Mouse (Mus musculus) A20 (cell line): ENCODE measurements at regions not wholly inside any gene's neighbourhood (a gene's known extent, or its start where the extent isn't known, plus 50 kb on each side); places are given as distances from the start of the nearest gene placed in this dataset.
A peak's percentile ranks its signal among the peaks of the same experiment; 100 is the strongest.

Experiments used
- DNase-seq: peaks from one replicate; pipeline ENCODE4 v3.0.0-alpha.2; 2011; ENCODE audit warnings: low read depth, low spot score

DNA sequence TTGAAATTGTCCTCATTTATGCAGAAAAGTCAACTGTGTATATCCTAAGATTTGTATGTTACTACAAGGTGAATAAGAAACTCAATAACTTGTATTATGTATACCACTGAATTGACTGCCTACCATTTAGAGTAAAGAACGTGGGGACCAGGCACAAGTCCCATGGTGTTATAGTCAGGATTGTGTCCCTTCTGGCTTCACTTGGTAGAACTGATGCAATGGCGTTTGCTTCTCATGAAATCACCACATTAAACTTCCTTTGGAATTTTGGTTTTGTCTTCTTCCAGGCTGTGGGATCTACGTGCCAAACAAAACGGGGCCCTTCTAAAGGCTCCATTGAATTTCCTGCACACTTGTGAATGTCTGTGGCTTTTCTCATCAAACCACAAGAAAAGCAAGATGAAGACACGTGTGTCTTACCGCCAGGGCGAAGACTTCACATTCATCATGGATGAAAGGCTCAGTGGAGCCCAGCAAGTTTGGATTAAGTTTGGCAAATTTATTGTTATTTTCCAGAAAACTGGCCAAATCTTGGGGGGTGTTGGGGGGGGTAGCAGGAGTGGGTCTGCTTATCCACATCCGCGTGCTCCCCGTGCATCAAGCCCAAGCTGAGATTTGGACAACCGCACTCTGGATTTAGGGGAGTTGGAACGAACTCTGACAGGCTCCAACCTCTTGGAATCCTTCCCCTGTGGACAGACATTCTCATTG lies 353.3 kb downstream of the Ankrd50 start:
- no peak for DNase-seq

DNA sequence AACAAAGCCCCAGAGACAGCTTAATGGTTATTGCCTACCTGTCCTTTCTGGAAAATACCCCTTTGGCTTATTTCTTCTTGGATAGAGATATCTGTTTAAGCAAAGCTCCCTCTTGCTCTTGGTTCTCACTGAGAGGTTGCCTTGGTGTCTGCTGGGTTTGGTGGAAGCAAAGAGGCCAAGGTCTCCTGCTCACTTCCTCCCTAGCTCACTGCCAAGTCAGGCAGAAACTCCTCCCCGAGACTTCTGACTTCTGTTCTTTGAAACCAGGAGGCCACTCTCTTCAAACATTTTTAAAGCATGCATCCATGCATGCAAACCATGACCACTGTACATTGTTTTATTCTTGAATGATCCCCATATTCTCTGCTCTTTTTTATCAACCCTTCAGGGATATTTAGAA lies 354.6 kb downstream of the Ankrd50 start:
- peak; percentile 63 for DNase-seq

DNA sequence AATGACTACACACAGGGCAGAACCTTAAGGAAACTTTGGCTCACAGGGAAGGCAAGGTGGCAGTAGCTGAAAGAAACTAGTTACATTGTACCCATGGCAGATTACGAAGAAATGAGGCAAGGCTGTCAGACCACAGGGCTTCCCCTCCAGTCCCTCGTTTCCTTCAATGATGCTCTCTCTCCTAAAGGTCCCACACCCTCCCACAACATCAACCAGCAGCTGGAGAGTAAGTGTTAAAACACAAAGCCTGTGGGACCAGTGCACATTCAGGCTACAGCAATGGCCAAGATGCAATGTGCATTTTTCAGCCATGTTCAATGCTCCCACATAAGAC lies 355.5 kb downstream of the Ankrd50 start:
- no peak for DNase-seq

DNA sequence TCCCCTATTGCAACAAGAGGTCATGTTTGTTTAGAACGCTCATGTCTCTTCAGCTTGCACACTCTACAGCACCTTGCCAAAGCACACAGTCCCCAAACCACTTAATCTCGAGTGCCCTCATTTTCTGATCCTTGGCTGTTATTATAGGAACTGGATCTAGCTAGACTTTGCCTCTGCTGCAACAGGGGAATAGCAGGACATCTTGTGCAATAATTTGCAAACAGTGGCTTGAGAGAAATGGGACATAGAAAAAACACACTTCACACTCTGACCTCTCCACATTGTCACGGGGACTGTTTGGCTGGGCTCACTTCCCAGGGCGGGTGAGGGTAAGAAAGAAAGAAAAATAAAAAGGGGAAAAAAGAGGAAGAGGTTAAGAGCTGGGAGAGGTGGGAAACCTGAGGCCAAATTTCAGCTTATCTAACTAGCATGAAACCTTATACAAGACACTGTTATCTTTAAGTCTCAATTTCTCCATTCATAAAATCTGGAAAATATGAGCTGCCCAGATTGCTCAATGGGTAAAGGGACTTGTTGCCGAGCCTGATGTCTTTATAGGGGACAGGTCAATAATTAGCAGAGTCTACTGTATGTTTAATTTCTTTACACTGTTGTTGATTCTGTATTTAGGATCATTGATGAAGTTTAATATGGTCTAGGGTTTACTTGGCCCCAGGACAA lies 356.0 kb downstream of the Ankrd50 start:
- no peak for DNase-seq

DNA sequence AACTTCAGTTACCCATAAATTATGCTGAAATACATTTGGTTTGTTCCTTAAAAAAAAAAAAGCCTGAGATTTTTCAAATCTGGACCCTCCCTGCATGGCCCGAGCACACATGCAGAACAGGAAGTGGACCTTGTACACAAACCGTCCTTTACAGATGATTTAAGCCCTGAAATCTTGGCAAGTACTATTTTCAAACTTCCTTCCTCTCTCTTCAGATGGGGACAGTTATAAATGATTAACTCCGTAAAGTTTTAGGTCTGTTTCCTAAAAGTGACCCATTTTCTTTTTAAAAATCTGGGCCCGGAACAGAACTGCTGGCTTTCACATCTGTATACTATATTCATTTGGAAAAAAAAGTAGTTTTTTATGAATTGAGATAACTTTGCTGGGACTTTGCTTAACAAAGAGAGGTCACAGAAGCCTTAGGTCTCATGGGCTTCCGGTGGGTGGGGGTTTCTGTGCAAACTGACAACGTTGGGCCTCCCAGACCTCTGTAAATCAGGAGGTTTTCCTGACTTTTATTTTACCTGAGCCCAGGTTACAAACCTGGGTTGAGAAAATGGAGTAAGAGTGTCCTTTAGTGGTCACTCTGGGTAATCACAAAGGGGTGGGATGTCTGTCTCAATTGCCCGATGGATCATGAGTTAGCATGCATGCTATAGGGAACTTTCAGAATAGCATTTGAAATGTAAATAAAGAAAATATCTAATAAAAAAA lies 368.4 kb downstream of the Ankrd50 start:
- DNase-seq, result peak; percentile 40

DNA sequence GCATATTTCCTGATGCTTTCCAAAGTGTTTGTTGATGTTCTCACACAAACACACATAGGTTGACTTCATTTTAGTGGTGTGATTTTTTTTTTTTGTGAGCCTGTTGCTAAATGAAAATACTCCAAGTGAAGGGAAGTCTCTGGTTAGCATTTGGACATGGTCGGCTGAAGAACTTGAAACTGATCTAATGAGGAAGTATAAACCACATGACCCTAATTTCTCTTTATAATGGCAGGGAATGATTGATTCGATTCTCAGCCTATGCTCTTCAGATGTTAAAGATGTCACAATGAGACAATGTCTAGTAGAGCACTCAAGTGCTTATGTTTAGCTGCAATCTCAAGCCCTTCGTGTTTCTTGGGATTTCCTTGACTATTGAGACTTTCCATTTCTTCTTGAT lies 372.1 kb downstream of the Ankrd50 start:
- DNase-seq, result peak; percentile 50

DNA sequence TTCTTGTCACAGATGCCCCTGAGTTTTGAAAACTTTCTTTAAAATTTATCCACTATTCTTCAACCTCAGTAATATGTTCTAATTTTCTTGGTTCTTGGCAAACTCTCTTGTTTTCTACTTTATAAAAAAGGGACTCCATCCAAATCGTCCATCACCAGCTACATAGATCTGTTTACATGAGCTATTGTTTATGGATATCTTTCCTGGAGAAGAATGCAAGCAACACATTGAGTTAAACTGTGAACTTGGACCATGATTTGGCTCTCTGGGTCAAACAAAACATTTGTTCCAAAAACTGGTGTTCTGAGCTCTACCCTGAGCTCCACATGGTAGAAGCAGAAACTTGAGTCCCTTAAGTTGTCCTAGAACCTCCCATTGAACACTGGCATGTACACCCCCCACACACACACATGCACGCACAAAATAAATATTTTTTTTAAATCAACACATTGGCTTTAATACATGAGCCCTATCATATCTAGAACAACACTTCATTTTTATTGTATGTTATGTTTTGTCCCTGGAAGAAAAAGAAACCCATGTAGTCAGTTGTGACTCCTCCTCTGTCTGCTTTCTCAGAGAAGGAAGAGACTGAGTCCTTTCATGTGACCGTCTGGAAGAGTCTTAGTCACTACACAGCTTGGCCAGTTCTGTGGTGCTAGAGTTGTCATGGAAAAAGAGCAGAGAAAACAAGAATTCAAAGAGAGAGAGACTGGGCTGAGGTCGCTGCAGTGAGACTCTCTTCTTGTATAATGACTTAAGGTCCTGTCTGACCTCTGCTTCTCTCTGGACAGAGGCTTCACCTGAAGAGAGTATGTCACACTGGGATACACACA lies 379.4 kb downstream of the Ankrd50 start:
- DNase-seq, result no peak

DNA sequence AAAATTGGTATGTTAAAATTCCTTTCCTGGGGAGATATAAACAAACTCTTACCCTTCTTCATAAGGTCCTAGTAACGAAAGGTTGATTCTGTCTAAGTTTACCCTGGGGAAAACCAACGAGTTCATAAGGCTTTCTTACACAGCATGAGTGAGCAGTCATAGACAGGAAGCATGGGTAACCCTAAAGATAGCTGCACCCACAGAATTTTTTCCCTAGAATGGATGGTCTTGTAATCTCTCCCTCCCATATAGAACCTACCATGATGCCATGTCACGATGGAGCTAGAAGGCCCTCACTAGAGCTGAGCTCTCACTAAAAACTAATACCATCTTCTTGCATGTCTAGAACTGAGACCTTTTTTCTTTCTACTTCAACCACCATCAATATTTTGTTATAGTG lies 380.1 kb upstream of the Gm5148 start:
- DNase-seq, result no peak

DNA sequence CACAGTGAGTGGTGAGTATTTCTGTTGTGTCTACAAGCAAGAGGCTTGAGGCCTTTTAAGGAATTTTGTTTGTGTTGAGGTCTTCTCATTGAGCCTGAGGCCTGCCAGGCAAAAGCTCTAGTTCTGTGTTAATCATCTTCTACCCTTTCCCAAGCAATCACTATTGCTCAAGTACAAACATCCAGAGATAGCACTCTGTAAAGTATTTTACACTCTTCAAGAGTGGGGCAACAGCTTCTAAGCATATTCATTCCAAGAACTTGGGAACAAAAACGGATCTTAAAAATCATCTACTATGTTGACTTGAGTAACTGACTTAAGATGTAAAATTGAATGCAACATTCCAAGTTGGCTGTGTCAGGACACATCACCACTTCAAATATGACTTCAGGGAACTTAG lies 378.7 kb upstream of the Gm5148 start:
- DNase-seq, result no peak

DNA sequence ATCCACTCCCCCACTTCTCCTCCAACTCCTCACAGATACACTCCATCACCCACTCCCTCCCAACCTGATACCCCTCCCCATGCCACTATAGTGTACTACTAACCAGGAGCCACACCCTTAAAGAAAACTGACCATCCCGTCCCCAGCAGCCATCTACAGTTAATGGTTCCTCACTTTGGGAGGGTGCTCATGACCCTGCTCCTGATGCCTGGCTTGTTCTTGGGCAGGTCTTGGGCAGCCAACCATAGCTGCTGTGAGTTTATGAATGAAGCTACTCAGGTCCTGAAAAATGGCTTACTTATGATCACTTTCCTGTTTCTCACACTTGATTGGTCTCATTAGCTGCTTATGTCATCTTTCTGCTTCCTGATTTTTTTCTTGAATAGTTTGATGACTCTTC lies 377.9 kb upstream of the Gm5148 start:
- no peak for DNase-seq

DNA sequence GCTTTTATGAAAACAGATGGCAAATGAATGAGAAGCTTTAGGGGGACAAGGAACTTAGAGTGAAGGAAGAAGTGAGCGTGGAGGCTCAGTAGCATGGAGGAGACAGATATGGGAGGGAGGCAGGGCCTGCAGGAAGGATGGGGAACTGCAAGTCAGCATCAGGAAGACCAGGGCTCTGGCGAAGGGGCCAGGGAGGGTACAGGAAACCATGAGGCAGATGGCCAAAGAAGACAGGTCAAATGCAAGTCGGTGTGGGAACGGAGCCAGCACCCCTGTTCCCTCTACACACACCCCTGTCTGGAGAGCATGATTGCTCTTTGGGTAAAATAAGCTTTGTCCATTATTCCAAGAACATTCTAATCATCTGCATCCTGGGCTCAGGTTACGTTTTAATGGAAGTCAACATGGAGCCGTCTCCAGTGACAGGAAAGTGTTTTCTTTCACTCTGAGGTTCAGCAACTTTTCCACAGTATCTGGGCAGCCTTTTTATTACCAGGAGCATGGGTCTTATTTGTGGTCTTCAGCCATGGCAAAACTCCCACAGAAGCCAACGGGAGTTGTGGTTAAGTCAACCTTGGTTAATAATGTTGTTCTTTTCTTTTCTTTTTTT lies 370.2 kb upstream of the Gm5148 start:
- DNase-seq, result no peak

DNA sequence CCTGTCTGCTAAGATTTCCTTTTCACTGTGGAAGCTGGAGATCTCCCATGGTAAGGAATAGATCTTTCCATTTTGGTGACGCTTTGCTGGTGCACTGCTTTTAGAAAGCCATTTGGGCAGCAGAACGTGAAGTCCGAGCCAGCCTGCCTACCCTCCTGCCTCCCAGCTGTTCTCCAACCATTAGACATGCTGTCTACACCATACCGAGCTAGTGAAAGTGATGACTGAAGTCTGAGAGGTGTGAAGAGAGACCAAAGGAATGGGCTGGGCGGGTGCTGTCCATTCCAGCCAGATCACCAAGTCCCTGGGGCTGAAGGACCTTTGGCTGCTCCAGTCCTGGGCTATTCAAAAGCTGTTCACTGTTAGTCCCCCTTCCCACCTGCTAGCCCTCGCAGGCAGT lies 360.3 kb upstream of the Gm5148 start:
- DNase-seq, result no peak

DNA sequence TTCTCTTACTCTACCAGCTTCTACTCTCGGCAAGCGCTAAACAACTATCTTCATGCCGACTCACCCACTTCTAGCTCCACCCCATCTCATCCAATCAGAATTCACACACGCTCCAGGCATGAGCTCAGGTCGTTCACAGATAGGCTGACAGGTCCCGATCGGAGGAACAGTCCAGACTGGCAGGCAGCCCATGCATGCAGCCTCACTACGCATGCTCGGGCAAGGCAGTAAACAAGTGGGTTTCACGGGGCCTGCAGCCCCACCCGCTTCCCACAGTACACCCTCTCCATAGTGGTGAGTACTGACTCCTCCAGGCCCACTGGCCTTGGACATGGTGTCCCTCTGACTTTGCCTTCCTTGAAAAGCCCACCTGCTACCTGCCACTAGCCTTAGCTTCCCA lies 358.1 kb upstream of the Gm5148 start:
- DNase-seq, result no peak

DNA sequence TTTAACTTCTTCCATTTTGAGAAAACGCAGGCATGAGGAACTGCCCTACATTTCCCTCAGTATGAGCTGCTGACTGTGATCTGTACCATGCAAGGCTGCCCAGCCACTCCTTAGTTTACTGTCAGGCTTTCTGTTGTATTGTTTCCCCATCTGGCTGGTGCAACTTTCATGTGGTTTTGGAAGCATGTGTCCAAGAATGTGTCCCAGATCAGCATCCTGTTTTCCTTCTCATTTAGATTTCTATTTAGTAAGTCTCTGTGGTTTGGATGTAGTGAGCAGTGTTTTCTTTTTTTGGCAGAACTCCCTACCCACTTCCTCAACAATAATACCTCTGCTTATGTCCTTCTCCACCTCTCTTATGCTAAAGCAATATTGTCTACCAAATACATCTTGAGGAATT lies 352.5 kb upstream of the Gm5148 start:
- DNase-seq, result no peak

DNA sequence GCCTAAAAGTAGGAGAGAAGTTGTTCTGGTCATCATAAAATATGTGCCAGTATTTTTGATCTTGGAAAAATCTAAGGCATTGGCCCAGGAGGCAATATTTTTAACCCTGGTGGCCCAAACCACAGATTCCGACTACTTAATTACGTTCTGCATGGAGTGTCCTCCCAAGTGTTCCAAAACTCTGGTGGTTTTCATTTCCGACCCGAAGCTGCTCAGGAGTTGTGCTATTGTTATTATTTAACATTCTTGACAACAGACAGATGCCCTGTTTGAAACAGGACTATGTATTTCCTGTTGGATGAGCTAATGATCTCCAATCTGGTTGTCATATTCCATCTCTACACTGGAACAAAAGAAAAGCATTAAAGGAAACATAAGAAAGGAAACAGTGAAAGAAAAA lies 349.7 kb upstream of the Gm5148 start:
- no peak for DNase-seq

DNA sequence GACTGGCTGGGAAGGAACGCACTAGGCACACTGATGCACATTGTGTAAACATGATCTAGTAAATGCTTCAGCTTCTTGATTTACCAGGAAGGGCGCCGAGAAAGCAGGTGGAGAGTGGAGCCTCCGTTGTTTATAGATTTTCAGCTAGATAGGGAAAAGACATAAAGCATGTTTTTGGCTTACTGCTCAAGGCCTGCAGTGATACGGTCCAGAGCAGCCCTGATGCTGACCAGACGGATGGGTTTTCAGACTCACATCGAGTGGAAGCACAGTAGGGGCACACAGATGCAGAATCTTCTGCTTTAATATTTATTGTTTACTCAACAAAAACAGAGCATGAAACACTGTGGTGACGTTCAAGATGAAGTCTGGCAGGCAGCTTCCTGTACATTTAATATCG lies 331.3 kb upstream of the Gm5148 start:
- no peak for DNase-seq

DNA sequence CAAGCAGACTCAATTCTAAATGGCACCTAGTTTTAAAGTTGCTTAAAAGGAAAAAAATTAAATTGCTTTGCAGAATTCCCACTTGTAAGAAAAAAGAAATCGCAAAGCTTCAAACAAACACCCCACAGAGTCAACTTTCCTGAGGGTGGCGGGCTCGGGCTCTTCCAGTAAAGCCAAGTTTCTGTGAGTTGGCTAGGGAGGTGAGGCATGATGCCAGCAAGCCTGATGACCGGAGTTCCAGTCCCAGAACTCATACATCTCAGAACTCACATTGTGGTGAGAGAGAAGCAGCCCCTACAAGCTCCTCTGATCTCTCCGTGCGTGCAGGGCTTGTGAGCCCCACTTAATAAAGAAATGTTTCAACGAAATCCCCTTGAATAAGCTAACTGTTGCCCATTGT lies 328.7 kb upstream of the Gm5148 start:
- no peak for DNase-seq

DNA sequence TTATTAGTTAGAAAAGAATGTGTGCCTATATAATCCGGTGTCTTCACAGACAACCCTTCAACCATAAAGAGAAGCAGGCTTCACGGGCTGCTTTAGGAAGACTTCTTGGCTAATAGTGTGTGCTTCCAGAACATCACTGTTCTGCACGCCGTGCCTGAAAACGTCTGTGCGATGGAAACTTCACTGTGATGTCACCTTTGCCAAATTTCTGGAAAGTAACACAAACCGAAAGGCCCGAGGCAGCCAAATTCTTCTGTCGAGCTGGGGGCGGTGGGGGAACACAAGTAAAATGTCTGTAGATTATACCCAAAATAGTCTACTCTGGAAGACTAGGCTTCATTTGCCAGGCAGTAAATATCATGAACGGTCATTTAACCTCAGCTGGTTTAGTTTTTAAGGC lies 327.5 kb upstream of the Gm5148 start:
- no peak for DNase-seq

DNA sequence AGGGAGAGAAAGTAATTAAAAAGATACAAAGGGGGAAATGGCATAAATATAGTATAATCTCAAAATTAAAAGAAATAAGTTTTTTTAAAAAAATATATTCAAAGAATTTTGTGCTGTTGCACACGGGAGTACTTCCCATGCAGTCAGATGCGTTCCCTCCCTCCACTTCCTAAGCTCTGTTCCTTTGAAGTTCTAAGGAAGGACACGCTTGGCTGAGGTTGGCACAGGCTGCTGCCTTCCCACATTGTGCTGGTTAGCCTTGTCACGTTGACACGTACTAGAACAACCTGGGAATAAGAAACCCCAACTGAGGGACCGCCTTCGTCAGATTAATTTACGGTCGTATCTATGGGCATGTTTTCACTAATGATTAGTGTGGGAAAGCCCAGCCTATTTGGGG lies 326.6 kb upstream of the Gm5148 start:
- no peak for DNase-seq

DNA sequence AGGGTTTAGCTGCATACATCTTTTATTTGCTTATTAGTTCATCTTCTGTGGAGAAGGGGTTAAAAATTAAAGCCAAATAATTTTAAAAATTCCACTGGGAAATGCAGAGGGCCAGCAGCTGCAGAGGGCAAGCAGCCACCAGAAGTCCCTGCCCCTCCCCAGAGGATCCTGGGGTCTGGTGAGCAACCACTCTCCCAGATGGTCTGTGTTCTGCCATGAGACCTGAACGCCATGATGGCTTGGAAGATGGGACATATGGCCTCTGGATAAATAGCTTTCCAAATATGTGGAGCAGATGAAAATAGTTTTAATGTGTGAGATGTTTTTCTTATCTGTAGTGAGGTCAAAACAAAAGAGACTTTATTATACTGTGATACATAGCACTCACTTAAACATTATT lies 326.1 kb upstream of the Gm5148 start:
- DNase-seq, result no peak

DNA sequence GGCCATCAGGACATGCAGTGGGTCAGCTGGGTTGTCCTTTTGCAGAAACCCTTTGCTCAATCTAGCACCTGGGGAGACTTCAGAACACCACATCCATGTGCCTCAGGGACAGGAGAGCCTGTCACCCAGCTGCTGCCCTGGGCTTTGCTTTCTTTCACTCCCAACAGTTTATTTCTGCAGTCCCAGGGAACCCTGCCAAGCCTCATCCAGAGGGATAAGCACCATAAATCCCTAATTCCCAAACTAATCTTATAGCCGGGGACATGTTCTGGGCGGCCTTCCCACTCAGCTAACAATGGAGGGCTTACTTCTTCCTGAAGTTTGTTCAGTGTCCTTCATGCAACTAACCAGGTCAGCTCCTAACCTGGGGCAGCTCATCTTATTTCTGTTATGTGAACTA lies 325.0 kb upstream of the Gm5148 start:
- DNase-seq, result no peak

DNA sequence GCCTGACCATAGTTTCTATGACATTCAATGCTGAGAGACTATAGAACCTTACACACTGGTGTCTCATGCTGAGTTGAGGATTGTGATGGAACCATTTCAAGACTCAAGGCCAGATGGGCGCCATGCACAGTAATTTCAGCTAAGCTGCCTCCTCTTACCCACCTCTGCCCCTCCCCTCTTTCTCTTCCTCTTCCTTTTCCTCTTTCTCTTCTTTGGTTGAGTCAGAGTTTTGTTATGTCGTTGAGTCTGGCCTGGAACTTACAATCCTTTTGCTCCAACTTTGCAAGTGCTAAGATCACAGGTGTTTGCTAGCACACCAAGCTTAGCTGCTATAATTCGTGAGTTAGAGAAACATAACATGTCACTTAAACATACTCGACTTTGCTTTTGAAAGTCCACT lies 323.2 kb upstream of the Gm5148 start:
- DNase-seq, result peak; percentile 71
